Mouse (Mus musculus) cerebellum, adult 2 months (tissue): ENCODE data around the gene Slc9a6.

ENCODE experiments used
- CTCF ChIP-seq: fragments of 200-500 bp; IDR thresholded peaks from 2 replicates; pipeline ENCODE4 v1.5.1; 2011; ENCODE audit warnings: low read depth, mild to moderate bottlenecking, control low read depth, low read length, moderate library complexity, borderline replicate concordance; ENCODE audit not compliant: insufficient read depth
- POLR2A ChIP-seq: fragments of 200-500 bp; IDR thresholded peaks from 2 replicates; pipeline ENCODE4 v1.6.1; 2011; ENCODE audit warnings: low read length, control low read depth, borderline replicate concordance; ENCODE audit not compliant: insufficient read depth

DNA sequence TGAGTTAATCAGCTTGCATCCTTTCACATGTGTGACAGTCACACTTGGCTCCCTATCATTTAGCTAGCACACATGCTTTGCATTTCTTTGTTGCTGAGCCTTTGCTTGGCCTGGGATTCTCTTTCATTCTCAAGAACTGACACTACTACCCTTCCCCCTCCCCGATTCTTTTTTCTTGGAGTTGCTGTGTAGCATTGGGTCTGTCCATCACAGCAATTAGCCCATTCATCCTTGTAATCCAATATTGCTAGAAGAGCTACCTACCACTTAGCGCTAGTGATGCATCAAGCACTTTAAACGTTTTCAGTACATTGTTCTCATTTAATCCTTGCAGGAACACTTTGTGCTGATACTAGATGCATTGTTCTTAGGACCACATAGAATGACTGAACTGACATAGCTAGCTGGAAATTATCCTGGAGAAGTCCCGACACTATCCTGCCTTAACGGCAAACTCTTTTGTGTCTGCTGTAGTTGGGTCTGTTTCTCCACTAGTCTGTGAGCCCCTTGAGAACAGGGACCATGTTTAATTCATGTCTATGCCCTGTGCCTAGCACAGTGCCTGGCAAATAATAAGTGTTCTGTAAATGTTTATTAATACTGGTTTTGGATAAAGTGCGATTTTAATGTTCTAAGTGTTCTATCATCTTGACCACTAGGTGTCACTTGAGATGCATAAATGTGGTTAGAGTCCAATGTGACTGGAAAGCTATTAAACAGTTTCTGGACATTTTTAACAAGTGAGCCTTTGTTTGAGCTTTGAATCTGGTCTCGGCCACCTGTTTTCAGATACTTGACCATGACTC lies 40.2 kb downstream of the Slc9a6 start:
- no peak for TF ChIP-seq CTCF
- TF ChIP-seq POLR2A = no peak
